Mouse (Mus musculus) bone marrow, adult 2 months (tissue): ENCODE results near the gene Cnga1.
"Not testable (repeated sequence)": the region's sequence is repeated elsewhere in the genome, so short reads cannot be mapped to it uniquely, and the experiment has no call there.

ENCODE experiments used
- CTCF ChIP-seq: fragments of 200-500 bp; IDR thresholded peaks from 2 replicates; pipeline ENCODE4 v1.5.1; 2011; ENCODE audit warnings: low read length, control low read depth; ENCODE audit not compliant: control insufficient read depth, insufficient read depth
- POLR2A ChIP-seq: fragments of 200-500 bp; IDR thresholded peaks from 2 replicates; pipeline ENCODE4 v1.6.1; 2011; ENCODE audit warnings: low read depth, mild to moderate bottlenecking, control low read depth, low read length, borderline replicate concordance; ENCODE audit not compliant: control insufficient read depth

- not testable (repeated sequence) for TF ChIP-seq CTCF, POLR2A
Observed at GRCm38 (mm10) chr5:72580970-72581332, 63.1 kb downstream of the Cnga1 start, which contains the start of gene Zar1.
